Mouse (Mus musculus) G1E-ER4 (cell line): ENCODE data around the gene Hsd17b7. TPM values are rescaled to one million over a fixed set of nuclear protein-coding genes. Genes with fewer than 3 reads are reported as not detected.

Experiments
- GATA1 ChIP-seq: IDR thresholded peaks from one replicate; pipeline ENCODE4 v1.8.0; 2012; ENCODE audit warnings: low read length, inconsistent platforms
- polyA plus RNA-seq: library from polyadenylated mRNA; stranded (reverse); fragments of >175 nt; gene quantifications from 2 replicates; pipeline ENCODE4 v1.2.3, GENCODE M21; 2012

The Hsd17b7 gene
- polyA plus RNA-seq, 1 experiment: 0.90 TPM

DNA sequence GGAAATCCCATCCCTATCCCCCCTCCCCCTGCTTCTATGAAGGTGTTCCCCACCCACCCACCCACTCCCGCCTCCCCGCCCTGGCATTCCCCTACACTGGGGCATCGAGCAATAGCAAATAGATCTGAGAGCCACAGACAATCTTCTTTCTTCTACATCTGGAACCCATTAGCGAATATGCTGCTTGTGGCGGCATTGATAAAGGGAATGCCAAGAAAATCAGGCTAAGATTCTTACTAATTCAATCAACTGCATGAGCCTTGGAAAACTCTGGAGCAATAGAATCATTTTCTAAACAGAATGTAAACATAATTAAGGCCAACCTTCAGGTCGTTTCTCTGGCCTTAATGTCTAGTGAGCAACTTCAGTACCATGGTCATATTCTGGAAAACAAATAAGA lies 57.5 kb downstream of the Hsd17b7 start:
- no peak for TF ChIP-seq GATA1

DNA sequence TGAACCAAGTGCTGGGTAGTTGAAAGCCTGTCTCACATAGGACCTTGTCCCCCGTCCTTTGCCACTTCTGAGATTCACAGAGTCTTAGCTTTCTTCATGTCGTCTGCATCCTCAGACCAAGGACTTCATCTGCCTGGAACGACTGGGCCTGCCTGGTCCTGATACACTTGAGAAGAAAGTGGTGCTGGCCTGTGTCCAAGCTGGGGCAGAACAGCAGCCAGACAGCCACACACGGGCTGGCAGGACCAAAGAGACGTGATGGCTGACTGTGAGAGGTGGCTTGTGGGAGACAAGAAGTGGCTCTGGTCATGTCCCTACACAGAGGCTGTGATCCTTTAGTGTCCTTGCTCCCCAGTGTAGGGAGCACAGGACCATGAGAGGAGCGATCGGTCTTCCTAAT lies 58.3 kb downstream of the Hsd17b7 start:
- no peak for TF ChIP-seq GATA1

DNA sequence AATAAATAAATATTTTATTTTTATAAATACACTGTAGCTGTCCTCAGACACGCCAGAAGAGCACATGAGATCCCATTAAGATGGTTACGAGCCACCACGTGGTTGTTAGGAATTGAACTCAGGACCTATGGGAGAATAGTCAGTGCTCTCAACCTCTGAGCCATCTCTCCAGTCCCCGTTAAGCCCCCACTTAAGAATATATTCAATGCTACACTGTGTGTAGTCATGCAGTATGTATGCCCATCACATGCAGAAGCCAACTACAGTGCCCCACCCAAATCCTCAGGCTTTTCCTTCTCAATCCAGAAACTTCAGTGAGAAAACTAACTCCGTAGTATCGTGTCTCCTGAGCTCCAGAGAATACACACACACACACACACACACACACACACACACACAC lies 59.4 kb downstream of the Hsd17b7 start:
- TF ChIP-seq GATA1: no peak

- no peak for TF ChIP-seq GATA1
Observed at GRCm38 (mm10) chr1:169909163-169909562, 59.9 kb downstream of the Hsd17b7 start.

- no peak for TF ChIP-seq GATA1
Observed at GRCm38 (mm10) chr1:169900771-169901336, 68.2 kb downstream of the Hsd17b7 start.

Other genes with a start within 250 kb of the Hsd17b7 start
- gene Rgs4, start 221.6 kb downstream of the Hsd17b7 start, polyA plus RNA-seq: not detected in 2 replicates
- not detected in 2 replicates for gene Ccdc190, start 40.6 kb downstream of the Hsd17b7 start, polyA plus RNA-seq
- not detected in 2 replicates for gene Ddr2, start 141.5 kb upstream of the Hsd17b7 start, polyA plus RNA-seq
- 19.0 and 33.2 TPM in 2 replicates for gene Uap1, start 205.7 kb upstream of the Hsd17b7 start, polyA plus RNA-seq
- 1.7 and 2.8 TPM in 2 replicates for gene Uhmk1, start 246.2 kb upstream of the Hsd17b7 start, polyA plus RNA-seq